Mouse (Mus musculus) testis, adult 2 months (tissue): ENCODE measurements around the gene Klhl22. TPM values are rescaled to one million over a fixed set of nuclear protein-coding genes. Genes with fewer than 3 reads are reported as not detected.

ENCODE experiments used
- H3K27ac ChIP-seq: fragments of 200-500 bp; 2 replicates; pipeline ENCODE4 v1.5.1; 2012; ENCODE audit warnings: low read depth, low read length; ENCODE audit not compliant: control insufficient read depth, insufficient read depth
- H3K27me3 ChIP-seq: fragments of 200-500 bp; 2 replicates; pipeline ENCODE4 v1.6.1; 2012; ENCODE audit warnings: mild to moderate bottlenecking, low read length, moderate library complexity; ENCODE audit not compliant: control insufficient read depth, insufficient read depth
- H3K36me3 ChIP-seq: fragments of 200-500 bp; 2 replicates; pipeline ENCODE4 v1.6.1; 2012; ENCODE audit warnings: mild to moderate bottlenecking, low read length; ENCODE audit not compliant: control insufficient read depth, insufficient read depth
- H3K4me1 ChIP-seq: fragments of 200-500 bp; 2 replicates; pipeline ENCODE4 v1.6.1; 2012; ENCODE audit warnings: low read length; ENCODE audit not compliant: control insufficient read depth, insufficient read depth
- H3K4me3 ChIP-seq: fragments of 200-500 bp; 2 replicates; pipeline ENCODE4 v1.5.1; 2012; ENCODE audit warnings: low read depth, mild to moderate bottlenecking, low read length, moderate library complexity, mixed read lengths; ENCODE audit not compliant: control insufficient read depth
- CTCF ChIP-seq: fragments of 200-500 bp; IDR thresholded peaks from 2 replicates; pipeline ENCODE4 v1.5.1; 2012; ENCODE audit warnings: low read depth, mild to moderate bottlenecking, inconsistent platforms, low read length, moderate library complexity; ENCODE audit not compliant: control insufficient read depth, insufficient read depth, insufficient replicate concordance
- POLR2A ChIP-seq: fragments of 200-500 bp; IDR thresholded peaks from 2 replicates; pipeline ENCODE4 v1.6.1; 2012; ENCODE audit warnings: low read depth, mild to moderate bottlenecking, inconsistent platforms, low read length, moderate library complexity; ENCODE audit not compliant: control insufficient read depth
- polyA plus RNA-seq: library from polyadenylated mRNA; depleted of rRNA; stranded (reverse); fragments of >200 nt; gene quantifications from 2 replicates; pipeline ENCODE4 v1.2.3, GENCODE M21; 2012; rRNA removed

Gene Klhl22
- polyA plus RNA-seq, 1 experiment: 9.1 TPM

- TF ChIP-seq CTCF (no peak), POLR2A (no peak)
- H3K4me3 ChIP-seq: peak overlapping the region; percentile 68
These were observed 75.1 kb downstream of the Klhl22 start for GRCm38 (mm10) chr16:17834543-17834942.

GRCm38 (mm10) chr16:17835481-17835880 is 76.1 kb downstream of the Klhl22 start:
- no peaks in the 10 kb centered on the region for H3K36me3 ChIP-seq
- no peaks in the 10 kb centered on the region for H3K27me3 ChIP-seq
- no peak overlapping the region for H3K27ac ChIP-seq
- H3K4me1 ChIP-seq: peaks cover 25% of the 10 kb centered on the region
- TF ChIP-seq POLR2A: no peak
- H3K4me3 ChIP-seq: peak overlapping the region; percentile 7

More at GRCm38 (mm10) chr16:17834543-17834942, 75.1 kb downstream of the Klhl22 start:
- Histone ChIP-seq H3K4me1 (peaks cover 25% of the 10 kb centered on the region), H3K27ac (no peak overlapping the region), H3K36me3 (no peaks in the 10 kb centered on the region), H3K27me3 (no peaks in the 10 kb centered on the region)

- TF ChIP-seq CTCF: no peak
- Histone ChIP-seq H3K4me3 (no peak within 1 kb of the TSS), H3K27me3 (no peaks in the 10 kb centered on the region)
These were observed 78.6 kb downstream of the Klhl22 start, which contains the start of gene Car15 for GRCm38 (mm10) chr16:17838051-17838450. Gene Car15, minus strand, starts transcription at chr16:17838364.

GRCm38 (mm10) chr16:17839976-17840375 is 80.6 kb downstream of the Klhl22 start:
- Histone ChIP-seq H3K27ac (no peak overlapping the region), H3K4me1 (peaks cover 6% of the 10 kb centered on the region), H3K36me3 (no peaks in the 10 kb centered on the region), H3K27me3 (no peaks in the 10 kb centered on the region), H3K4me3 (no peak overlapping the region)
- TF ChIP-seq POLR2A: no peak
- TF ChIP-seq CTCF: no peak

More at GRCm38 (mm10) chr16:17838051-17838450, 78.6 kb downstream of the Klhl22 start, which contains the start of gene Car15:
- Histone ChIP-seq H3K27ac (no peak within 1 kb of the TSS), H3K4me1 (peaks cover 18% of the 10 kb centered on the region), H3K36me3 (no peaks in the 10 kb centered on the region)

GRCm38 (mm10) chr16:17842437-17842836 is 83.0 kb downstream of the Klhl22 start:
- no peak overlapping the region for H3K27ac ChIP-seq
- H3K27me3 ChIP-seq: no peaks in the 10 kb centered on the region
- no peaks in the 10 kb centered on the region for H3K36me3 ChIP-seq
- no peak for TF ChIP-seq CTCF
- no peak for TF ChIP-seq POLR2A
- H3K4me3 ChIP-seq: no peak overlapping the region
- no peaks in the 10 kb centered on the region for H3K4me1 ChIP-seq

Other genes with a start within 250 kb of the Klhl22 start
- gene Thap7, start 228.5 kb upstream of the Klhl22 start, polyA plus RNA-seq: 154 and 171 TPM in 2 replicates
- 0.31 and 0.54 TPM in 2 replicates for gene Lrrc74b, start 198.4 kb upstream of the Klhl22 start, polyA plus RNA-seq
- gene P2rx6, start 197.7 kb upstream of the Klhl22 start, polyA plus RNA-seq: 0.73 and 1.1 TPM in 2 replicates
- gene Slc7a4, start 176.4 kb upstream of the Klhl22 start, polyA plus RNA-seq: 49.9 and 55.6 TPM in 2 replicates
- gene Smpd4, start 140.3 kb upstream of the Klhl22 start, polyA plus RNA-seq: 280 and 291 TPM in 2 replicates
- gene Ccdc74a, start 113.1 kb upstream of the Klhl22 start, polyA plus RNA-seq: 120 and 138 TPM in 2 replicates
- gene Med15, start 26.7 kb upstream of the Klhl22 start, polyA plus RNA-seq: 86.1 and 95.2 TPM in 2 replicates
- gene Scarf2, start 37.7 kb downstream of the Klhl22 start, polyA plus RNA-seq: 4.1 and 5.6 TPM in 2 replicates
- 4.5 and 5.6 TPM in 2 replicates for gene B830017H08Rik, start 73.5 kb downstream of the Klhl22 start, polyA plus RNA-seq
- 13.9 and 17.9 TPM in 2 replicates for gene Car15, start 78.7 kb downstream of the Klhl22 start, polyA plus RNA-seq
- 3.1 and 3.2 TPM in 2 replicates for gene Gm20518, start 132.1 kb downstream of the Klhl22 start, polyA plus RNA-seq
- gene Tssk1, start 134.6 kb downstream of the Klhl22 start, polyA plus RNA-seq: 175 and 177 TPM in 2 replicates
- gene Dgcr2, start 138.9 kb downstream of the Klhl22 start, polyA plus RNA-seq: 259 and 263 TPM in 2 replicates
- gene Tssk2, start 139.0 kb downstream of the Klhl22 start, polyA plus RNA-seq: 845 and 898 TPM in 2 replicates
- 27.2 and 28.3 TPM in 2 replicates for gene Ess2, start 151.7 kb downstream of the Klhl22 start, polyA plus RNA-seq
- gene Gsc2, start 155.4 kb downstream of the Klhl22 start, polyA plus RNA-seq: 7.7 and 8.9 TPM in 2 replicates
- gene Slc25a1, start 168.6 kb downstream of the Klhl22 start, polyA plus RNA-seq: 45.4 and 52.8 TPM in 2 replicates
- not detected in 2 replicates for gene Vpreb2, start 220.8 kb downstream of the Klhl22 start, polyA plus RNA-seq